In genomic region chr2:83814009-83814408, GRCm38 (mm10) we compare ENCODE assay signal across 10 mouse cellular contexts. TPM values are rescaled to one million over a fixed set of nuclear protein-coding genes. Genes with fewer than 3 reads are reported as not detected.
A peak's percentile ranks its signal among the peaks of the same experiment; 100 is the strongest.
DNase-seq lines count a peak whose midpoint lies in the region; ATAC-seq lines count a peak whose summit lies in the region.
"Had no signal": no experiment of that assay in that cellular context is flagged by ENCODE, and none has a peak within 500 bp of the region (broad histone marks: within the 10 kb centered on the region; RNA-seq: fewer than 3 reads in every experiment).

No protein-coding gene starts in this region.

- peak; percentile 40 to 59 for DNase-seq in layer of hippocampus, adult 8-10 months (ENCODE audit: low spot score in 2 of 2)
- DNase-seq in layer of hippocampus, adult 9-10 months (ENCODE audit: low spot score) = no peak
- no peak for DNase-seq in embryonic facial prominence, embryonic 11.5 days (ENCODE audit: low spot score)
- DNase-seq in hindbrain, embryonic 11.5 days (ENCODE audit: low spot score) = no peak
- DNase-seq in midbrain, embryonic 11.5 days (ENCODE audit: low spot score, missing footprints) = no peak
- DNase-seq in kidney, postnatal 10 days = no peak

- no peak overlapping the region for H3K9ac ChIP-seq in embryonic facial prominence, embryonic 11.5 days (replicated peaks; ENCODE audit: low read length)
- no peak overlapping the region for H3K9ac ChIP-seq in hindbrain, embryonic 11.5 days (ENCODE audit: low read depth, low read length)
- H3K9ac ChIP-seq in midbrain, embryonic 11.5 days (ENCODE audit: low read length) = peak overlapping the region; percentile 30
- H3K9ac ChIP-seq in stomach, embryonic 16.5 days (ENCODE audit: low read length) = 0 out of 2 replicates have a peak overlapping the region, but pooled peaks have one; percentile 0
- H3K9ac ChIP-seq: liver, embryonic 14.5 days had no signal

- H3K9me3 ChIP-seq in embryonic facial prominence, embryonic 11.5 days (replicated peaks; ENCODE audit: control insufficient read depth, low read length) = no peaks in the 10 kb centered on the region
- no peaks in the 10 kb centered on the region for H3K9me3 ChIP-seq in hindbrain, embryonic 11.5 days (ENCODE audit: control insufficient read depth, low read length)
- no peaks in the 10 kb centered on the region for H3K9me3 ChIP-seq in midbrain, embryonic 11.5 days (ENCODE audit: control insufficient read depth, low read length)
- H3K9me3 ChIP-seq in stomach, embryonic 16.5 days (replicated peaks; ENCODE audit: control insufficient read depth, low read length) = no peaks in the 10 kb centered on the region

- no peaks in the 10 kb centered on the region for H3K27me3 ChIP-seq in embryonic facial prominence, embryonic 11.5 days (ENCODE audit: control insufficient read depth, insufficient read depth, low read length)
- no peaks in the 10 kb centered on the region for H3K27me3 ChIP-seq in hindbrain, embryonic 11.5 days (ENCODE audit: control insufficient read depth, insufficient read depth, low read length)
- H3K27me3 ChIP-seq in midbrain, embryonic 11.5 days (ENCODE audit: control insufficient read depth, insufficient read depth, low read length) = no peaks in the 10 kb centered on the region
- H3K27me3 ChIP-seq in stomach, embryonic 16.5 days (ENCODE audit: control insufficient read depth, insufficient read depth, low read length) = no peaks in the 10 kb centered on the region; the same call in 1 of the 2 replicates

- H3K27ac ChIP-seq in embryonic facial prominence, embryonic 11.5 days (replicated peaks; ENCODE audit: low read depth, low read length) = no peak overlapping the region
- no peak overlapping the region for H3K27ac ChIP-seq in hindbrain, embryonic 11.5 days (ENCODE audit: low read depth, low read length)
- H3K27ac ChIP-seq in midbrain, embryonic 11.5 days (ENCODE audit: low read depth, low read length) = no peak overlapping the region
- no peak overlapping the region for H3K27ac ChIP-seq in stomach, embryonic 16.5 days (ENCODE audit: low read length)
- H3K27ac ChIP-seq: liver, embryonic 14.5 days had no signal

- WGBS in embryonic facial prominence, embryonic 11.5 days = 61% methylated on average over 6 of the region's 6 CpGs
- 57% methylated on average over 6 of the region's 6 CpGs for WGBS in hindbrain, embryonic 11.5 days
- WGBS in midbrain, embryonic 11.5 days = 59% methylated on average over 6 of the region's 6 CpGs
- WGBS in stomach, embryonic 16.5 days = 32% methylated on average over 6 of the region's 6 CpGs

- ATAC-seq in embryonic facial prominence, embryonic 11.5 days (replicated peaks; ENCODE audit: insufficient number of reproducible peaks, low FRiP score, low TSS enrichment, low read depth) = no peak
- ATAC-seq in hindbrain, embryonic 11.5 days (ENCODE audit: low FRiP score) = no peak
- ATAC-seq in midbrain, embryonic 11.5 days (ENCODE audit: low FRiP score) = no peak
- no peak for ATAC-seq in stomach, embryonic 16.5 days (ENCODE audit: insufficient read depth, low FRiP score)
- ATAC-seq in monocyte, adult 5-6 weeks (replicated peaks; ENCODE audit: insufficient number of reproducible peaks, low FRiP score, low TSS enrichment, poor library complexity, severe bottlenecking) = no peak

- peak overlapping the region; percentile 10; the same call in 1 of the 2 replicates for H3K4me2 ChIP-seq in embryonic facial prominence, embryonic 11.5 days (ENCODE audit: low read depth, low read length)
- no peak overlapping the region for H3K4me2 ChIP-seq in hindbrain, embryonic 11.5 days (replicated peaks; ENCODE audit: low read depth, low read length)
- peak overlapping the region; percentile 64 for H3K4me2 ChIP-seq in midbrain, embryonic 11.5 days
- peak overlapping the region; percentile 95 for H3K4me2 ChIP-seq in stomach, embryonic 16.5 days (ENCODE audit: low read depth, low read length)

- H3K36me3 ChIP-seq in embryonic facial prominence, embryonic 11.5 days (replicated peaks; ENCODE audit: control insufficient read depth, insufficient read depth, low read depth, low read length) = no peaks in the 10 kb centered on the region
- H3K36me3 ChIP-seq in hindbrain, embryonic 11.5 days (ENCODE audit: control insufficient read depth, insufficient read depth, low read length) = no peaks in the 10 kb centered on the region
- H3K36me3 ChIP-seq in midbrain, embryonic 11.5 days (ENCODE audit: control insufficient read depth, insufficient read depth, low read length) = no peaks in the 10 kb centered on the region
- no peaks in the 10 kb centered on the region for H3K36me3 ChIP-seq in stomach, embryonic 16.5 days (ENCODE audit: control insufficient read depth, insufficient read depth, low read length)

- H3K4me3 ChIP-seq in embryonic facial prominence, embryonic 11.5 days (ENCODE audit: low read depth, low read length) = no peak overlapping the region
- H3K4me3 ChIP-seq in hindbrain, embryonic 11.5 days (ENCODE audit: low read depth, low read length) = peak overlapping the region; percentile 74
- H3K4me3 ChIP-seq in midbrain, embryonic 11.5 days (ENCODE audit: low read depth, low read length) = peak overlapping the region; percentile 58
- peak overlapping the region; percentile 79 for H3K4me3 ChIP-seq in stomach, embryonic 16.5 days (replicated peaks; ENCODE audit: low read length)

- no peaks in the 10 kb centered on the region; the same call in 1 of the 2 replicates for H3K4me1 ChIP-seq in embryonic facial prominence, embryonic 11.5 days (ENCODE audit: control insufficient read depth, insufficient read depth, low read length)
- H3K4me1 ChIP-seq in hindbrain, embryonic 11.5 days (replicated peaks; ENCODE audit: control insufficient read depth, insufficient read depth, low read length) = no peaks in the 10 kb centered on the region
- H3K4me1 ChIP-seq in midbrain, embryonic 11.5 days (ENCODE audit: control insufficient read depth, insufficient read depth, low read length) = peaks cover 4% of the 10 kb centered on the region; the same call in 1 of the 2 replicates
- H3K4me1 ChIP-seq in stomach, embryonic 16.5 days (ENCODE audit: control insufficient read depth, insufficient read depth, low read length) = peaks cover 4% of the 10 kb centered on the region; the same call in 1 of the 2 replicates

RNA-seq across cellular contexts. Expression of gene Fam171b, which starts 1.6 kb away (rescaled TPM):
- 100 to 1,000 TPM; 184 to 209 (median 204) TPM for total RNA-seq in layer of hippocampus, adult 8-10 months (2022)
- 26.6 and 30.9 TPM in 2 replicates for polyA plus RNA-seq in embryonic facial prominence, embryonic 11.5 days (2014; fragmentation: Nextera tagmentation; extraction: Ambion mirVana)
- 42.7 and 48.6 TPM in 2 replicates for polyA plus RNA-seq in hindbrain, embryonic 11.5 days (2014; fragmentation: Nextera tagmentation; extraction: Ambion mirVana)
- 42.8 and 49.5 TPM in 2 replicates for polyA plus RNA-seq in midbrain, embryonic 11.5 days (2014; fragmentation: Nextera tagmentation; extraction: Ambion mirVana)
- 12.2 and 13.0 TPM in 2 replicates for polyA plus RNA-seq in stomach, embryonic 16.5 days (2015; fragmentation: Nextera tagmentation; extraction: Ambion mirVana)
- 0.10 TPM in 1 of 3 replicates, not detected in the others for total RNA-seq in monocyte, adult 5-6 weeks (2017)
- total RNA-seq: MEL had no signal

Comparison
In these comparisons a context has a peak if more than half of its experiments do, and no peak if none do; other contexts are left out.
1. DNase-seq: peak in layer of hippocampus, adult 8-10 months (2 of 2); none in layer of hippocampus, adult 9-10 months (single experiment), embryonic facial prominence, embryonic 11.5 days (single experiment), hindbrain, embryonic 11.5 days (single experiment), midbrain, embryonic 11.5 days (single experiment) and kidney, postnatal 10 days (single experiment).
2. H3K9ac ChIP-seq: peak in midbrain, embryonic 11.5 days (single experiment) and stomach, embryonic 16.5 days (single experiment); none in embryonic facial prominence, embryonic 11.5 days (single experiment) and hindbrain, embryonic 11.5 days (single experiment).